Mouse (Mus musculus): ENCODE results near the gene Apoc2. TPM values are rescaled to one million over a fixed set of nuclear protein-coding genes. Genes with fewer than 3 reads are reported as not detected.
A peak's percentile ranks its signal among the peaks of the same experiment; 100 is the strongest.

Gene Apoc2
- polyA plus RNA-seq, 1 experiment: 1.1 TPM

DNA sequence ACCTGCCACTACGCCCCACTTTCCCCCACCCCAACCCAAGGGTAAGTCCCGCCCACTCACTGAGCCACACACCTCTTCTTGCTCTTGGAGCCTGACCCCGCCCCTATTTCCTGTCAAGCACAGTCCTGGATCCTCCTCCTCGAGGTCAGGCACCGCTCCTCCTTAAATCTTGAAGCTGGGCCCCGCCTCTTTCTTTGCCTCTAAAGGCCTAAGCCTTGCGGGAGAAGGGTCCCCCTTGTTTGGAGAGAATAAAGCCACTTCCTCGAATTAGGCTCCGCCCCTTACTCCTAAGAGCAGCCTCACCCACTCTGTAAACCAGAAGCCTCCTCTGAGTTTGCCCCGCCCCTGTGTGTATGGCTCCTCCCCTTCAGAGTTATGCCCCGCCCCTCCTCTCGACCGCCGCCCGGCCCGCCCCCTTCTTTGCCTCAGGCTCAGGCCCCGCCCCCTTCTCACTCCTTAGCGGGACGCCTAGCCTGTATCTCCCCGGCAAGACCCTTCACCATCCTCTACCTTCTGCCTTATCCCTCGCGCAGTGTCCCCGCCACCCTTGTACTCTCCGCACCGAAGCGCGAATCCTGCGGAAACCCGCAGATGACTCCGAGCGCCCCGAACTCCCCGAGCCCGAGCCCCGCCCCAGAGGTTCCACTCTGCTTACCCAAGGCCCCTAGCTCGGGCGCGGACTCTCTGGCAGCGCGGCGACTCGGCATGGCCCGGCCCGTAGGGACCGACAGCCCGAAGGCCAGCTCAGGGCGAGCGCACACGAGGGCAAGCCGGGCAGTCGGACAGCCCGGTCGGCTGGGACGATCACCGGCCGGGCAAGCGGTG lies 49.0 kb downstream of the Apoc2 start:
- DNase-seq (ENCODE audit: low spot score): peak; percentile 82

DNA sequence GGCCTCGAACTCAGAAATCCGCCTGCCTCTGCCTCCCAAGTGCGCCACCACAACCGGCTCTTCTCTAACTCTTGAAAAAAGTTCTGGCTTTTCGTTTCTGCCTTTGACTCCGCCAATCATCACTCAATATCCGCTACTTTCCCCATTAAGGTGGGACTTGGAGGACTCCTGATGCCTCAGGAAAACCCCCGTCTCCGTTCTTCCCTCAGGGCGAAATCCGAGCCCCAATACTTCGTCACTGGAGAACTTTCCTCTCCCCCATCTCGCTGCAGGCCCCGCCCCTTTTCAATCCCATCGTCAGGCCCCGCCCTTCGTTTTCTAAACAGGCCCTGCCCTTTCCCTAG lies 49.6 kb downstream of the Apoc2 start:
- no peak for DNase-seq (ENCODE audit: low spot score)

DNA sequence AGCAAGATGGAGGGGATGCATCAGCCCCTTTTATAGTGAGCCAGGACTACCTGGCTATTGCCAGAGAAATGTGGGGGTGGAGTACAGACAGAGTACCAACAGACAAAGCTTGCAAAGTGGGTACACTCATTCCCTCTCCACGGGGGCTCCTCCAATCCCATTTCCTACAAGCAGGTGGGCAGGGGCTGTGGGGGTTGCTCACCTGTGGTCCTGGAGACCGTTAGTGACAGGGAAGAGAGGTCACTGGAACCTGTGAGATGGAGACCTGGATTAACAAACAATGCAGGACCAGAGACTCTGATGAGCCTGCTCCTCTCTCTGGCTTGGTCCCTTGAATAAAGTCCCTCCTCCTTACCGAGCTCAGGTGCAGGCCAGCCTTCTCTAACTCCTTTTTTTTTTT lies 50.0 kb downstream of the Apoc2 start:
- DNase-seq (ENCODE audit: low spot score): no peak

DNA sequence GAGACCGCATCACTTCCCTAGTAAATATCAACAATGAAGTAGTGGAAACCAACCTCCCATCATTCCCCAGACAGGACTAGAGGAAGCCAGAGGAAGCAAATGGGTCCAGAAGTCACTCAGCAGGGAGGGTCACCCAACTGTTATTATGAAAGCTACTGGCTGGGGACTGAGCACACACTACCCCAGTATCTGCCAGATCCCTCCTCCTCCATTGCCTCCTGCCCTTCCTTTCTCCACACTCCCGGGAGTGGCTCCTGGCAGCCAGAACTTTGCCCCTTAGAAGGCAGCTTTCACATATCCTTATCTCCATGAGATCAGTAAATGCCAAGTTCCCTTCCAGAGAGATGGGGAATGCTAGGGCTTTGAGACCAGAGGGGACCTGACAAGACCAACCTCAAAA lies 54.3 kb downstream of the Apoc2 start:
- DNase-seq (ENCODE audit: low spot score): no peak

DNA sequence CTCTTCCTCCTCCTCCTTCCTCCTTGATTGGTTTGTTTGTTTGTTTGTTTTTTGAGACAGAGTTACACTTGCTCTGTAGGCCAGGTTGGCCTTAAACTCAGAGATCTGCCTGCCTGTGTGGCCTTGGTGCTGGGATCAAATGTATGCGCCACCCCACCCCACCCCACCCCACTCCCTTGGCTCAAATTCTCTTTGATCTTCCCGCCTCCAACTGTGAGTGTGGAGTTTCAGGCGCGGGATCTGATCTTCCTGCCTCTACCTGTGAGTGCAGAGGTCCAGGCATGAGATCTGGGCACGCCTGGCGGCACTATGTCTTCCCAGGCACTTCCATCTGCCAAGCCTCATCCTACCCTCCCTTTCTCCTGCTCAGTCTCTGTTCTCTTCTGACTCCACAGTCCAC lies 55.5 kb downstream of the Apoc2 start:
- no peak for DNase-seq (ENCODE audit: low spot score)

Other genes with a start within 250 kb of the Apoc2 start
- 13.3 and 19.4 TPM in 2 replicates for gene Mark4, start 219.1 kb downstream of the Apoc2 start, polyA plus RNA-seq (2012; rRNA removed)
- 8.4 and 10.2 TPM in 2 replicates for gene Exoc3l2, start 214.6 kb downstream of the Apoc2 start, polyA plus RNA-seq (2012; rRNA removed)
- 6.6 and 7.4 TPM in 2 replicates for gene Bloc1s3, start 169.6 kb downstream of the Apoc2 start, polyA plus RNA-seq (2012; rRNA removed)
- gene Trappc6a, start 169.5 kb downstream of the Apoc2 start, polyA plus RNA-seq (2012; rRNA removed): 58.7 and 77.3 TPM in 2 replicates
- 1.5 and 1.6 TPM in 2 replicates for gene Nkpd1, start 160.1 kb downstream of the Apoc2 start, polyA plus RNA-seq (2012; rRNA removed)
- gene Ppp1r37, start 114.9 kb downstream of the Apoc2 start, polyA plus RNA-seq (2012; rRNA removed): 61.4 and 64.8 TPM in 2 replicates
- 6.2 and 7.0 TPM in 2 replicates for gene Zfp296, start 100.7 kb downstream of the Apoc2 start, polyA plus RNA-seq (2012; rRNA removed)
- gene Gemin7, start 100.3 kb downstream of the Apoc2 start, polyA plus RNA-seq (2012; rRNA removed): 69.0 TPM in 2 replicates
- 68.9 and 76.5 TPM in 2 replicates for gene Clasrp, start 73.5 kb downstream of the Apoc2 start, polyA plus RNA-seq (2012; rRNA removed)
- 22.5 and 23.5 TPM in 2 replicates for gene Relb, start 48.5 kb downstream of the Apoc2 start, polyA plus RNA-seq (2012; rRNA removed)
- gene Clptm1, start 12.9 kb downstream of the Apoc2 start, polyA plus RNA-seq (2012; rRNA removed): 54.8 and 64.2 TPM in 2 replicates
- gene Gm44805, start 3.5 kb upstream of the Apoc2 start, polyA plus RNA-seq (2012; rRNA removed): not detected in 2 replicates
- 0.19 and 0.28 TPM in 2 replicates for gene Apoc4, start 3.5 kb upstream of the Apoc2 start, polyA plus RNA-seq (2012; rRNA removed)
- 54.0 and 72.3 TPM in 2 replicates for gene Apoc1, start 14.7 kb upstream of the Apoc2 start, polyA plus RNA-seq (2012; rRNA removed)
- gene Apoe, start 21.2 kb upstream of the Apoc2 start, polyA plus RNA-seq (2012; rRNA removed): 1,139 and 1,516 TPM in 2 replicates
- gene Tomm40, start 37.5 kb upstream of the Apoc2 start, polyA plus RNA-seq (2012; rRNA removed): 50.6 and 62.6 TPM in 2 replicates
- gene Nectin2, start 72.5 kb upstream of the Apoc2 start, polyA plus RNA-seq (2012; rRNA removed): 37.9 and 38.6 TPM in 2 replicates
- gene Bcam, start 93.1 kb upstream of the Apoc2 start, polyA plus RNA-seq (2012; rRNA removed): 171 and 177 TPM in 2 replicates
- 25.6 and 37.5 TPM in 2 replicates for gene Cblc, start 118.9 kb upstream of the Apoc2 start, polyA plus RNA-seq (2012; rRNA removed)
- gene Bcl3, start 144.8 kb upstream of the Apoc2 start, polyA plus RNA-seq (2012; rRNA removed): 10.8 and 10.9 TPM in 2 replicates
- gene Gm19345, start 174.1 kb upstream of the Apoc2 start, polyA plus RNA-seq (2012; rRNA removed): 0.08 and 0.15 TPM in 2 replicates
- 0.12 TPM in 1 of 2 replicates, not detected in the other for gene Ceacam16, start 183.4 kb upstream of the Apoc2 start, polyA plus RNA-seq (2012; rRNA removed)
- 0.72 and 0.81 TPM in 2 replicates for gene Ceacam19, start 210.0 kb upstream of the Apoc2 start, polyA plus RNA-seq (2012; rRNA removed)
- 15.2 and 16.8 TPM in 2 replicates for gene Pvr, start 243.2 kb upstream of the Apoc2 start, polyA plus RNA-seq (2012; rRNA removed)

All from urinary bladder, adult 2 months (tissue).